In the genomic region with DNA sequence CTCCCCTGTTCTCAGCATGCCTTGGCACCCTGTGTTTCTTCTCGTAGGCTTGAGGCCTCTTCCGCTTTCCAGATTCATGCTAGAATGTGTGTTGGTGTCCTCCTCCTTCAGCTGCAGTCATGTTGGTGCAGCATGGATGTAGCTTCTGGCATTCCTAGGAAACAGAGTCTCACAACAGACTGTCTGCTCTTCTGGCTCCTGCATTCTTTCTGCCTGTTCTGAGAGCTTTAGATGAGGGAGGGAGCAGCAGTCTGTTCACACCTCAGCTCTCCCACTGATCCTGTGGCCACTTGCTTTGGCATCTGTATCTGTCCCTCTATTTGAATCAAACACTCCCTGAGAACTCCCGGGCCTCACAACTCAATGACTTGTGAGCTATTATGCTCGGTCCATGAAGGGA, we compare ENCODE assay signal across 20 mouse cellular contexts.
DNase-seq lines count a peak whose midpoint lies in the region; ATAC-seq lines count a peak whose summit lies in the region.
"Had no signal": no experiment of that assay in that cellular context is flagged by ENCODE, and none has a peak within 500 bp of the region (broad histone marks: within the 10 kb centered on the region; RNA-seq: fewer than 3 reads in every experiment).

No protein-coding gene starts in this region.

- no peak for DNase-seq in embryonic facial prominence, embryonic 10.5 days (ENCODE audit: low spot score)
- no peak for DNase-seq in heart, adult 18-20 months
- DNase-seq in brain, adult 2 months (ENCODE audit: low read depth, low spot score) = peak; percentile 57
- DNase-seq in urinary bladder, postnatal 36 days (ENCODE audit: low spot score in 2 of 2) = no peak
- DNase-seq: adrenal gland, postnatal 10 days; cerebellum, adult 9-10 months; gastrocnemius, postnatal 36 days; heart, postnatal 4 days; kidney, adult 8-10 months; kidney, postnatal 10 days; spleen, adult 18-20 months had no signal

- H3K36me3 ChIP-seq in embryonic facial prominence, embryonic 12.5 days = peaks cover 20% of the 10 kb centered on the region
- H3K36me3 ChIP-seq in embryonic facial prominence, embryonic 10.5 days (replicated peaks) = peaks cover 43% of the 10 kb centered on the region
- peaks cover 22% of the 10 kb centered on the region for H3K36me3 ChIP-seq in heart, embryonic 13.5 days
- peaks cover 24% of the 10 kb centered on the region for H3K36me3 ChIP-seq in limb, embryonic 12.5 days
- peaks cover 15% of the 10 kb centered on the region for H3K36me3 ChIP-seq in hindbrain, embryonic 13.5 days
- H3K36me3 ChIP-seq: hindbrain, embryonic 15.5 days; intestine, embryonic 15.5 days had no signal

- H3K4me1 ChIP-seq in embryonic facial prominence, embryonic 12.5 days = peaks cover 4% of the 10 kb centered on the region; the same call in 1 of the 2 replicates
- peaks cover 10% of the 10 kb centered on the region for H3K4me1 ChIP-seq in embryonic facial prominence, embryonic 10.5 days
- H3K4me1 ChIP-seq in heart, embryonic 13.5 days = peaks cover 23% of the 10 kb centered on the region
- peaks cover 25% of the 10 kb centered on the region for H3K4me1 ChIP-seq in limb, embryonic 12.5 days (replicated peaks)
- H3K4me1 ChIP-seq in hindbrain, embryonic 13.5 days (replicated peaks) = no peaks in the 10 kb centered on the region; the same call in 1 of the 2 replicates
- H3K4me1 ChIP-seq: forebrain, embryonic 13.5 days; hindbrain, embryonic 15.5 days; intestine, embryonic 15.5 days; midbrain, embryonic 13.5 days had no signal

- H3K4me2 ChIP-seq in embryonic facial prominence, embryonic 12.5 days (replicated peaks) = no peak overlapping the region
- no peak overlapping the region for H3K4me2 ChIP-seq in heart, embryonic 13.5 days
- H3K4me2 ChIP-seq in limb, embryonic 12.5 days = no peak overlapping the region
- H3K4me2 ChIP-seq in hindbrain, embryonic 13.5 days = no peak overlapping the region
- H3K4me2 ChIP-seq: forebrain, embryonic 13.5 days; hindbrain, embryonic 15.5 days; intestine, embryonic 15.5 days; midbrain, embryonic 13.5 days had no signal

- no peak for ATAC-seq in embryonic facial prominence, embryonic 12.5 days (ENCODE audit: insufficient number of reproducible peaks, insufficient read depth, low FRiP score, low TSS enrichment)
- no peak for ATAC-seq in heart, embryonic 13.5 days (ENCODE audit: extremely low read depth, insufficient number of reproducible peaks, low FRiP score, low TSS enrichment)
- no peak for ATAC-seq in limb, embryonic 12.5 days (ENCODE audit: insufficient number of reproducible peaks, insufficient read depth, low FRiP score, low TSS enrichment, low read depth)
- no peak for ATAC-seq in hindbrain, embryonic 13.5 days (ENCODE audit: low FRiP score)
- ATAC-seq: forebrain, embryonic 13.5 days; intestine, embryonic 15.5 days; midbrain, embryonic 13.5 days had no signal

- H3K9ac ChIP-seq in embryonic facial prominence, embryonic 12.5 days = no peak overlapping the region
- no peak overlapping the region for H3K9ac ChIP-seq in heart, embryonic 13.5 days
- no peak overlapping the region for H3K9ac ChIP-seq in limb, embryonic 12.5 days (replicated peaks)
- H3K9ac ChIP-seq in hindbrain, embryonic 13.5 days = no peak overlapping the region
- H3K9ac ChIP-seq: forebrain, embryonic 13.5 days; hindbrain, embryonic 15.5 days; intestine, embryonic 15.5 days; liver, embryonic 14.5 days; midbrain, embryonic 13.5 days had no signal

- H3K27me3 ChIP-seq in embryonic facial prominence, embryonic 12.5 days = no peaks in the 10 kb centered on the region
- H3K27me3 ChIP-seq in embryonic facial prominence, embryonic 10.5 days (replicated peaks; ENCODE audit: low read depth, poor library complexity, severe bottlenecking) = no peaks in the 10 kb centered on the region
- H3K27me3 ChIP-seq in heart, embryonic 13.5 days (replicated peaks) = no peaks in the 10 kb centered on the region
- no peaks in the 10 kb centered on the region for H3K27me3 ChIP-seq in limb, embryonic 12.5 days
- no peaks in the 10 kb centered on the region for H3K27me3 ChIP-seq in hindbrain, embryonic 13.5 days
- H3K27me3 ChIP-seq: forebrain, embryonic 13.5 days; hindbrain, embryonic 15.5 days; intestine, embryonic 15.5 days; midbrain, embryonic 13.5 days had no signal

- no peaks in the 10 kb centered on the region for H3K9me3 ChIP-seq in embryonic facial prominence, embryonic 12.5 days
- H3K9me3 ChIP-seq in embryonic facial prominence, embryonic 10.5 days = no peaks in the 10 kb centered on the region
- no peaks in the 10 kb centered on the region for H3K9me3 ChIP-seq in heart, embryonic 13.5 days
- no peaks in the 10 kb centered on the region for H3K9me3 ChIP-seq in limb, embryonic 12.5 days
- no peaks in the 10 kb centered on the region for H3K9me3 ChIP-seq in hindbrain, embryonic 13.5 days
- H3K9me3 ChIP-seq: forebrain, embryonic 13.5 days; hindbrain, embryonic 15.5 days; intestine, embryonic 15.5 days; midbrain, embryonic 13.5 days had no signal

- H3K27ac ChIP-seq in embryonic facial prominence, embryonic 12.5 days = 0 out of 2 replicates have a peak overlapping the region, but pooled peaks have one; percentile 9
- no peak overlapping the region for H3K27ac ChIP-seq in embryonic facial prominence, embryonic 10.5 days (replicated peaks)
- H3K27ac ChIP-seq in heart, embryonic 13.5 days (replicated peaks) = 0 out of 2 replicates have a peak overlapping the region, but pooled peaks have one; percentile 5
- H3K27ac ChIP-seq in limb, embryonic 12.5 days = peak overlapping the region; percentile 56; the same call in 1 of the 2 replicates
- no peak overlapping the region for H3K27ac ChIP-seq in hindbrain, embryonic 13.5 days
- H3K27ac ChIP-seq: forebrain, embryonic 13.5 days; hindbrain, embryonic 15.5 days; intestine, embryonic 15.5 days; liver, embryonic 14.5 days; midbrain, embryonic 13.5 days had no signal

- H3K4me3 ChIP-seq in embryonic facial prominence, embryonic 12.5 days = no peak overlapping the region
- H3K4me3 ChIP-seq in embryonic facial prominence, embryonic 10.5 days = no peak overlapping the region
- H3K4me3 ChIP-seq in heart, embryonic 13.5 days = no peak overlapping the region
- no peak overlapping the region for H3K4me3 ChIP-seq in limb, embryonic 12.5 days (replicated peaks)
- no peak overlapping the region for H3K4me3 ChIP-seq in hindbrain, embryonic 13.5 days
- H3K4me3 ChIP-seq: forebrain, embryonic 13.5 days; hindbrain, embryonic 15.5 days; intestine, embryonic 15.5 days; midbrain, embryonic 13.5 days had no signal

- 84% methylated on average over 4 of the region's 4 CpGs for WGBS in embryonic facial prominence, embryonic 12.5 days
- 89% methylated on average over 4 of the region's 4 CpGs for WGBS in embryonic facial prominence, embryonic 10.5 days
- 39% methylated on average over 4 of the region's 4 CpGs for WGBS in heart, embryonic 13.5 days
- 59% methylated on average over 4 of the region's 4 CpGs for WGBS in limb, embryonic 12.5 days
- WGBS in hindbrain, embryonic 13.5 days = 85% methylated on average over 4 of the region's 4 CpGs

Comparison
In these comparisons a context has a peak if more than half of its experiments do, and no peak if none do; other contexts are left out.
1. H3K27ac ChIP-seq: peak in embryonic facial prominence, embryonic 12.5 days (single experiment), heart, embryonic 13.5 days (single experiment) and limb, embryonic 12.5 days (single experiment); none in embryonic facial prominence, embryonic 10.5 days (single experiment) and hindbrain, embryonic 13.5 days (single experiment).